Mouse (Mus musculus) megakaryocyte, embryonic 14.5 days (primary cell): Measurements from ENCODE around the gene Foxq1. TPM values are rescaled to one million over a fixed set of nuclear protein-coding genes. Genes with fewer than 3 reads are reported as not detected.

ENCODE experiments used
- H3K27me3 ChIP-seq: replicated peaks from 2 replicates; pipeline ENCODE3; 2012; ENCODE audit warnings: inconsistent platforms
- H3K36me3 ChIP-seq: replicated peaks from 2 replicates; pipeline ENCODE3; 2012; ENCODE audit warnings: low read length, inconsistent platforms, mixed read lengths
- H3K4me1 ChIP-seq: 2 replicates; pipeline ENCODE4 v1.6.1; 2012; ENCODE audit warnings: inconsistent platforms
- H3K4me3 ChIP-seq: replicated peaks from 2 replicates; pipeline ENCODE3; 2012; ENCODE audit warnings: moderate library complexity, mild to moderate bottlenecking, inconsistent platforms
- H3K9me3 ChIP-seq: 2 replicates; pipeline ENCODE4 v1.6.1; 2012; ENCODE audit warnings: inconsistent platforms
- FLI1 ChIP-seq: IDR thresholded peaks from 2 replicates; pipeline ENCODE4 v1.6.1; 2012; ENCODE audit warnings: low read length, inconsistent platforms, mixed read lengths
- GATA1 ChIP-seq: IDR thresholded peaks from 3 replicates; pipeline ENCODE4 v1.6.1; 2012; ENCODE audit warnings: mixed read lengths, low read length, inconsistent platforms, borderline replicate concordance
- polyA plus RNA-seq: library from polyadenylated mRNA; stranded (reverse); fragments of >175 nt; gene quantifications from 2 replicates; pipeline ENCODE4 v1.2.3, GENCODE M21; 2012; ENCODE audit warnings: low replicate concordance; ENCODE audit not compliant: insufficient read depth

Gene Foxq1
- polyA plus RNA-seq, 1 experiment, result 0.04 TPM

DNA sequence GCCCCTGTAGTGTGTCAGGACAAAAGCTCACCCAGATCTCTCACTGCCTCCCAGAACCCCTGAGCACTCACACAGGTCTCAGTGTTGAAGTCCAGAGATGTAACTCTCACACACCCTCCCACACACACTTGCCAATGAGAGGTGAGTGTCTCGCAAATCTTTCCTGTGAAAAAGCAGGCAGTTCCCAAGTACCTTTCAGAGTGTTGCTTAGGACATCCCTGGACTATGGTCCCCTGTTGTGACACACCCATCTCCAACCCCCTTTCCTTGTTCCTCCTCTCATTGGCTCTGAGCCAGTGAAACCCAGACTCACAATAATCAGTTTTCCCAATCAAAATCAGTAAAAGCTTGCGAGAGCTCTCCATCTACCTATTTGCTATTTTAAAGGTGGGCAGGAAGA lies 9.2 kb upstream of the Foxq1 start:
- no peaks in the 10 kb centered on the region for H3K27me3 ChIP-seq
- no peaks in the 10 kb centered on the region for H3K36me3 ChIP-seq
- no peaks in the 10 kb centered on the region for H3K4me1 ChIP-seq
- H3K9me3 ChIP-seq, result peaks cover 9% of the 10 kb centered on the region; the same call in 1 of the 2 replicates
- no peak overlapping the region for H3K4me3 ChIP-seq
- no peak for TF ChIP-seq GATA1
- no peak for TF ChIP-seq FLI1

DNA sequence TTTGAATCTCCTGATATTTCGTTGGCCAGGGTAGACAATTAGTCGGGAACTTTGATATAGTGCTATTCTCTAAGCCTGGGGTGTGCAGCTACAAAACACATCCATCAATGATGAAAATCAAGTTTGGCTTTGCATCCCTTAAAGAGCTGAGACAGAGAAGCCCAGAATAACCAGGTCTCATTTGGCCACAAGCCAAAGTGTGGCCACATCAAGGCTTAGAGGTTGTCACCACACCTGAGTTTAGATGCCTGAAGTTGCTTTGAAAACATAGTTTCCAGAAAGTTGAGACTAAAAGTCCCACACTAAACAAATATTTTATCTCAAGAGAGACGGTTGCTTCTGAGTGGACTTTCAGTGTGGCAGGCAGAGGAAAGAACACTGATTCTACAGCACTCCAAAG lies 8.7 kb upstream of the Foxq1 start:
- H3K9me3 ChIP-seq, result peaks cover 9% of the 10 kb centered on the region; the same call in 1 of the 2 replicates
- H3K4me3 ChIP-seq, result no peak overlapping the region
- no peaks in the 10 kb centered on the region for H3K4me1 ChIP-seq
- H3K36me3 ChIP-seq, result no peaks in the 10 kb centered on the region
- H3K27me3 ChIP-seq, result no peaks in the 10 kb centered on the region
- no peak for TF ChIP-seq FLI1
- TF ChIP-seq GATA1, result no peak

DNA sequence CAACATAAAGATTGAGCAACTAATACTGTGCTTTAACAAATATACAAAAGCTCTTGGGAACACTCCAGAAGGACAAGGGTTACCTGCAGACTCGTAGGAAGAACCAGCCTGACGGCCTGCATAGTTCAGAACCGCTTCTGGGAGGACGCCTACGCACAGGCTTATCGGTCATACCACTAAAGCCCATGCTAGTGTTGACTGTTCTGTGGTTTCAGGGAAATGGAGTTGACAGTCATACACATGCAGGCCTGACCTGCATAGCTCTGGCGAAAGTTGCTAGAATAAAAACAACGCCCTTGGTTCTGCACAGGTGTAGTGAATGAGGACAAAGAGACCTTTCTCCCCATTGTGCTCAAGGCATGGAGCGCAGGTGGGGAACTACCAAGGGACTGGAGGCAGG lies 8.3 kb upstream of the Foxq1 start:
- Histone ChIP-seq H3K4me1 (no peaks in the 10 kb centered on the region), H3K4me3 (no peak overlapping the region), H3K27me3 (no peaks in the 10 kb centered on the region), H3K36me3 (no peaks in the 10 kb centered on the region), H3K9me3 (peaks cover 9% of the 10 kb centered on the region; the same call in 1 of the 2 replicates)
- TF ChIP-seq FLI1 (no peak), GATA1 (no peak)

DNA sequence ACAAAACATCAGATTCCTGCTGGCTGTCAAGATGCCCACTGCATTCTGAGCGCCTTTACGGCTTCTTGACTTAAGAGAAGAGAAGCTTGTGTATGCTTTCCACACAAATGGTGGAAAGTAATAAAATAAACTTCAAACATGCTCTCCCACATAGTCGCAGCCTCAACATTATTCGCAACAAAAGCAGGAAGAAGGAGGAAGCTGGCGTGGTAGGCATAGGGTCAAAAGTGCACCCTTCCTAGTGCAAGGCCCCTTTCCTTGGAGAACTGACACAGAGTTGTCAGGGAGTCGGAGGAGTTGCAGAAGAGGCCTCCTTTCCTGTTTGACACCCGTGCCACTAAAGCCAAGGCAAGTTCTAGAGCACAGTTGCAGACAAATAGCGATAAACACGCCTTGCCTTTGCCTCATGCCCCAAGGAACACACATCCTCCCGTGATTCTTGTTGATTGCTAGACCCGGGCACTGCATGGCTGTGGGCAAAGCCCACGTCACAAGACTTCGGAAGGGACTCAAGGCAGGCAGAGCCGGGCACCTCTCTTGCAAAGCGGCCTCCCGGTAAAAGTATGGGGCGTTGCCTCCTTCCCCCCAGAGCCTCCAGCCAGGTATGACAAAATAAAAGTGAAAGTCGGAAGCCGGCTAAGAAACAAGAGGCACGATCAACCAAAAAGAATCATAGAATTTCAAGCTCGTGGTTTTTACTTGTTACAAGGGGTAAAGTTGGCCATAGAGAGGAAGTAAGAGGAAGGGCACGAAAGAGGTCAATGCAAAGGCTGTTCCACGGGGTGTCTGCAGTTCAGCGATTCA lies 1.2 kb downstream of the Foxq1 start:
- Histone ChIP-seq H3K36me3 (no peaks in the 10 kb centered on the region), H3K9me3 (peaks cover 10% of the 10 kb centered on the region), H3K27me3 (peaks cover 77% of the 10 kb centered on the region), H3K4me1 (peaks cover 33% of the 10 kb centered on the region), H3K4me3 (peak overlapping the region; percentile 90)
- TF ChIP-seq FLI1 (no peak), GATA1 (no peak)

DNA sequence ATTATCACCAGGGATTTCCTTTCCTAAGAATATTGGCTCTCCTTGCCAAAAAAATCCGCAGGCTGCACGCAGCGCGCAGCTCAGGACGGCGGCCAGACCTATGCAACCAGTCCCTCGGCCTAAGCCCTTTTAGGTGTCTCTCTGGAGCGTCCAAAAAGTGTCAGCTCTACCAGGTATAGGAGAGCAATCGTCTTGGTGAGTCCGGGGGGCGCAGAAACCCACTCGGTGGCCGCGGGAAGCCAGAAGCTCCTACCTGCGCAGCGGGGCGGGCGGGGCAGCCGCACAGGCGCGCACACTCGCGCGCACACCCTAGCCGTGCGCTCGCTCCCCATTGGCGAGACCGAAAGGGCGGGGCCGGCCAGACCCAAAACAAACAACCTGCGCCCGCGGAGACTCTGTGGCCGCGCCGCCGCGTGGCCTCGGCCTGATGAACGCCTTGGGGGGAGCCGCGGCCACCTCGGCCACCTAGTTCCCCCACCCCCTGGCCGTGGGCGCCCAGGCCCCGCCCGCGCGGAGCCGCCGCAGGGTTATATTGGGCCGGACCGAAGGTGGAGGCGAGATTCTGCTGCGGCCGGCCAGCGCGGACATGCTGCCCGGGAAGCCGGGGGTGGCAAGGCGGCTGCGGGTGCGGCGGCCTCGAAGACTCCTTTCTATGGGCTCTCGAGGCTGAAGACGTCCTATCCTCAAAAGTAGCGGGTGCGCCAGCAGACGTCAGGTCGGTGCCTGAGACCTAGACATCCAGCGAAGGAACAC lies 2.0 kb downstream of the Foxq1 start:
- Histone ChIP-seq H3K27me3 (peaks cover 85% of the 10 kb centered on the region), H3K4me3 (peak overlapping the region; percentile 90), H3K9me3 (peaks cover 10% of the 10 kb centered on the region), H3K36me3 (no peaks in the 10 kb centered on the region), H3K4me1 (peaks cover 33% of the 10 kb centered on the region)
- TF ChIP-seq GATA1 (no peak), FLI1 (no peak)

DNA sequence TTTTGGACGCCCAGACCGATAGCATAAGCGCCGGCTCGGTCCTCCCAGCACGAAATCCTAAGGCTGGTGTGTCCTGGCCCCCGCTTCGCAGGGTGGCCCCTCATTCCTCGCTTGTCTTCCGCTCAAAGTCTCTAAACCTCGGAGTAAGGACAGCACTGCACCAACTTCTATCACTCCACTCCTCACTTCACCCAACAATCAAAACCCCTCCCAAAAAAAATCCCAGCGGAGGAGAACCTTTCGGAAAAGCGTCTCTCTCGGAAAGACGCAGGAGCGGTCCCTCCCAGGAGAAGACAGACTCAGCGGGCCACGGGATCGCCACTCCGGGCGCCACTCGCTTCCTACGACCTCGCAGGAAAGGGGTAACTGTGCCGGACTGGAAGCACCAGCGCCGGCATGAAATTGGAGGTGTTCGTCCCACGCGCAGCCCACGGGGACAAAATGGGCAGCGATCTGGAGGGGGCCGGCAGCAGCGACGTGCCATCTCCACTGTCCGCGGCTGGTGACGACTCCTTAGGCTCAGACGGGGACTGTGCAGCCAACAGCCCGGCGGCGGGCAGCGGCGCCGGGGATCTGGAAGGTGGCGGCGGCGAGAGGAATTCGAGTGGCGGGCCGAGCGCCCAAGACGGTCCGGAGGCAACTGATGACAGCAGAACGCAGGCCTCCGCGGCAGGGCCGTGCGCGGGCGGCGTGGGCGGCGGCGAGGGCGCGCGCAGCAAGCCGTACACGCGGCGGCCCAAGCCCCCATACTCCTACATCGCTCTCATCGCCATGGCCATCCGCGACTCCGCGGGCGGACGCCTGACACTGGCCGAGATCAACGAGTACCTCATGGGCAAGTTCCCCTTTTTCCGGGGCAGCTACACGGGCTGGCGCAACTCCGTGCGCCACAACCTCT lies 2.8 kb downstream of the Foxq1 start, which contains the start of gene A530084C06Rik:
A530084C06Rik (minus strand) TSS at position 813 of the 898 bp plus-strand sequence.
- H3K36me3 ChIP-seq, result no peaks in the 10 kb centered on the region
- H3K4me3 ChIP-seq, result peak within 1 kb of the TSS; percentile 90
- TF ChIP-seq FLI1 (no peak), GATA1 (no peak)
- H3K4me1 ChIP-seq, result peaks cover 33% of the 10 kb centered on the region
- H3K27me3 ChIP-seq, result peaks cover 87% of the 10 kb centered on the region
- H3K9me3 ChIP-seq, result peaks cover 10% of the 10 kb centered on the region

DNA sequence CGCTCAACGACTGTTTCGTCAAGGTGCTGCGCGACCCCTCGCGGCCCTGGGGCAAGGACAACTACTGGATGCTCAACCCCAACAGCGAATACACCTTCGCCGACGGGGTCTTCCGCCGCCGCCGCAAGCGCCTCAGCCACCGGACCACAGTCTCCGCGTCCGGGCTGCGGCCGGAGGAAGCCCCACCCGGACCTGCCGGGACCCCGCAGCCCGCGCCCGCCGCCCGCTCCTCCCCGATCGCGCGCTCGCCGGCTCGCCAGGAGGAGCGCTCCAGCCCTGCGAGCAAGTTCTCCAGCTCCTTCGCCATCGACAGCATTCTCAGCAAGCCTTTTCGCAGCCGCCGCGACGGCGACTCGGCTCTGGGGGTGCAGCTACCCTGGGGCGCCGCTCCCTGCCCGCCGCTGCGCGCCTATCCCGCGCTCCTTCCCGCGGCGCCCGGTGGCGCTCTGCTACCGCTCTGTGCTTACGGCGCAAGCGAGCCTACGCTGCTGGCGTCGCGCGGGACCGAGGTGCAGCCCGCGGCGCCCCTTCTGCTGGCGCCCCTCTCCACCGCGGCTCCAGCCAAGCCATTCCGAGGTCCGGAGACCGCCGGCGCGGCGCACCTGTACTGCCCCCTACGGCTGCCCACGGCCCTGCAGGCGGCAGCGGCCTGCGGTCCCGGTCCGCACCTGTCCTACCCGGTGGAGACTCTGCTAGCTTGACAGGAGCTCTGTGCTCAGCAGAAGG lies 3.6 kb downstream of the Foxq1 start:
- no peaks in the 10 kb centered on the region for H3K36me3 ChIP-seq
- H3K27me3 ChIP-seq, result peaks cover 88% of the 10 kb centered on the region
- no peak for TF ChIP-seq GATA1
- TF ChIP-seq FLI1, result no peak
- peaks cover 10% of the 10 kb centered on the region for H3K9me3 ChIP-seq
- peak overlapping the region; percentile 90 for H3K4me3 ChIP-seq
- H3K4me1 ChIP-seq, result peaks cover 33% of the 10 kb centered on the region

DNA sequence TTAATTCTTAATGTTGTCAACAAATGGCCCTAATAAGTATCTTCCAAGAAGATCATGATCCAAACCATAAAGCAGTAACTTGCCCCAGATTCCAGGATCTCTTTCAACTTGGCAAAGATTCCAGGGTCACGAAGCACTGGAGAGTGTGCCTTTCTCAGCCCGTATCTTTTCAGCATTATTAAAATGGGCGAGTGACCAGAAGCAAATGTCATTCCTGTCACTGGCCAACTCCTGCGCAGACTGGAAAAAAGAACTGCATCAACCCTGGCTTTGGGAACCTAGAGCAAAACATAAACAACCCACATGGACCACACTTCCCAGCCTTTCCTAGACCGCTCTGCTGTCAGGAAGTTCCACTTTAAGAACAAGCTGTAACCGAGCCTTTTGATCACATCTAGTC lies 8.5 kb downstream of the Foxq1 start:
- Histone ChIP-seq H3K4me1 (peaks cover 6% of the 10 kb centered on the region), H3K27me3 (peaks cover 55% of the 10 kb centered on the region), H3K36me3 (no peaks in the 10 kb centered on the region), H3K4me3 (no peak overlapping the region), H3K9me3 (no peaks in the 10 kb centered on the region; the same call in 1 of the 2 replicates)
- TF ChIP-seq FLI1 (no peak), GATA1 (no peak)

DNA sequence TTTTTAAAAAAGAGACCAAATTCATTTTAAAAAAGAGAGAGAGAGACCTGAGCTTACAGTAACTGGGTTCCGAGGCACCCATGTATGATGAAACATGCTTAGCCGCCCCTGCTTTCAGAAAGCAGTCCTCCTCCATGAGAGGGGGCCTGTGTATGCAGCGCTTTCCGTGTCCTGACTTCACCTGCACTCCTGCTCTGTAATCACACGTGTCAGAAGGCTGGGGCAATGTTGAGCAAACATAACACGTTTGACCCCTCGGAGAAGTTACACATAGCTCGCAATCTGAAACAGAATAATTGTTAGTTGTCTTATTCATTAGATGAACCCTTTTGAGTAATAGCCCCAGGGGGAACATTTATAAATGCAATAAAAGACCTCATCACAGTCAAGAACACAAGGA lies 11.2 kb downstream of the Foxq1 start:
- H3K27me3 ChIP-seq, result peaks cover 35% of the 10 kb centered on the region
- TF ChIP-seq GATA1, result no peak
- H3K4me1 ChIP-seq, result no peaks in the 10 kb centered on the region
- no peaks in the 10 kb centered on the region for H3K36me3 ChIP-seq
- no peak overlapping the region for H3K4me3 ChIP-seq
- no peaks in the 10 kb centered on the region for H3K9me3 ChIP-seq
